Mouse (Mus musculus): ENCODE results near the gene Myzap.

Gene Myzap

GRCm38 (mm10) chr9:71544831-71545230, 47.3 kb downstream of the Myzap start:
- no peak for DNase-seq (ENCODE audit: low read depth, low spot score)

- peak; percentile 9 for DNase-seq (ENCODE audit: low read depth, low spot score)
Measured at GRCm38 (mm10) chr9:71543443-71544222, 48.5 kb downstream of the Myzap start.

DNA sequence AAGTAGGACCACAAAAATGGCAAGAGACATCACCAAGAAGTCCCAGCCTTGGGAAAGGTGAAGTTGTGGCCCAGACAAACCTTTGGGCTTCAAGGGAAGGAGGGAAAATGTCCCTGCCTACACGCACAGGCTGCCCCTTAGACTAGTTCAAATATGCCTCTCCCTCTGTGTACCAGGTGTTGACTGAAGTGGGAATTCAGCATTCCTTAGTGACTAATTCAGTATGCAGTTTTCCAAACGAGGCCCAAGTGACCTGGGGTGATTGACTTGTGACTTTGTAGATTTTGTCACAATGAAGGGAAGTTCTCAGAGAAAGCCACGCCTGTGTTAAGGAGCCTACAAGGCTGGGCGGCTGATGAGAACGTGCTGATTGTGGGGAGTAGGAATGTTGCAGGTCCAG, 49.9 kb downstream of the Myzap start:
- DNase-seq (ENCODE audit: low read depth, low spot score) = no peak

DNA sequence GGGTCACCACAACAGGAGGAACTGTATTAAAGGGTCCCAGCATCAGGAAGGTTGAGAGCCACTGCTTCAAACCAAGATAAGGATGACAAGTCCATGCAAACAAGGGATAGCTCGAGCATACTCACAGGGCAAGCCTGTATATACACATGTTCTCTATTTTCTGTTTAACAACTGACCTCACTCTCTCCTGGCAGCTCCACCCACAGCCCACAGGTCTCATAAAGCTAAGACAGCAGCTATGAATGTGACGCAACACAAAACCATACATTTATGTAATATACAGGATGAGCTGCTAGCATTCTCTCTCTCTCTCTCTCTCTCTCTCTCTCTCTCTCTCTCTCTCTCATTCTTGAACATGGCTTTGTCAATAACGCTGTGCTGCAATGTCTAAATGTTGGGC, 51.4 kb downstream of the Myzap start:
- no peak for DNase-seq (ENCODE audit: low read depth, low spot score)

DNA sequence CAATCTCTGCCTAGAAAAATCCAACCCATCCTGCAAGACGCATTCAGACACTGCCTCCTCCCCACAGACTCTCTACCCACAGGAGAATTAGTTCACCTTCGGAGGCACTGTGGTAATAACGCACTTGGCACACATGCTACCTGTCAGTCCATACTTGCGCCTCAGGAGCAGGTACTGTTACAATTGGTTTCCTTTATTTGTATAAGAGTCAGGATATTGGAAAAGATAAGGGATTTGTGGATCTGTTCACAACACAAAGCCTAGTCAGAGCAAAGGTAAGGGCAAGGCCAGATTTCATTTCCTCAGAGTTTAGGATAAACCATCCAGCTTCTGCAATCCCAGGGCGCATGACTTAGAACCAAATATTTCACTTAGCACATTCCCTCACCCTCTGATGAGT, 56.4 kb downstream of the Myzap start:
- no peak for DNase-seq (ENCODE audit: low read depth, low spot score)

GRCm38 (mm10) chr9:71535036-71535435, 57.1 kb downstream of the Myzap start:
- DNase-seq (ENCODE audit: low read depth, low spot score) = no peak

GRCm38 (mm10) chr9:71529960-71530359, 62.2 kb downstream of the Myzap start:
- DNase-seq (ENCODE audit: low read depth, low spot score) = no peak

DNA sequence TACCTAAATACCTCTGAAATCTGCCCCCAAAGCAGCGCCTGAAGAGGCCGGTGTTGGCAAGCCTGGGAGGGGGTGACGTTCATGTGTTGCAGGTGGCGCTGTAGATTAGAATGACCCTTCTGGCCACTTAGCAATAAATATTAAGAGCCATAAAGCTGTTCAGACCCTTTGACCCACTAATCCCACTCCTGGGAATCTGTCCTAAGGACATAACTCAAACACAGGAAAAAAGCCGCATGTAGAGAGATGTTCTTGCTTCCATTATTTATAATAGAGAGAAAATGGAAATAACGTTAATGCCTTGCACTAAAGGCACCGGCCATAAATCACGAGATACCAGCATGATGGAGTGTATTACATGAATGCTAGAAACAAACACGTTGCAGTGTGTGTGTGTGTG, 64.7 kb downstream of the Myzap start:
- no peak for DNase-seq (ENCODE audit: low read depth, low spot score)

DNA sequence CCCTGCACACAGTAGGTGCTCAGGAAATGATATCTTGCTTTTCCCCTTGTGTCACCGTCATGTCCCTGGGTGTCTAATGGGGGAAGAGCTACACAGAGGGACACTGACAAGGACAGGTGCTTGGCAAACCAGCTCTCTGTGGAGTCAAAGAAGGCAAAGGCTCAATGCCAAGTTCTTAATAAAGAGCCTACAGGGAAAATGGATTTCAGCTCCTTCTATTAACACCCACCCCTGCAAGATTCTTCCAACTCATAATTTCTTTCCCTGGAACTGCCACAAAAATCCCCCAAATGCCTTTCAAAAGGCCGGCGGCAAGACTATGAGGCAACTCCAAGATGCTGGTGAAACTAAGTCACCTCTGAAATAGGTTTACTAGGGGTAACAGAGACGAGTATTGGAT, 68.3 kb downstream of the Myzap start:
- no peak for DNase-seq (ENCODE audit: low read depth, low spot score)

DNA sequence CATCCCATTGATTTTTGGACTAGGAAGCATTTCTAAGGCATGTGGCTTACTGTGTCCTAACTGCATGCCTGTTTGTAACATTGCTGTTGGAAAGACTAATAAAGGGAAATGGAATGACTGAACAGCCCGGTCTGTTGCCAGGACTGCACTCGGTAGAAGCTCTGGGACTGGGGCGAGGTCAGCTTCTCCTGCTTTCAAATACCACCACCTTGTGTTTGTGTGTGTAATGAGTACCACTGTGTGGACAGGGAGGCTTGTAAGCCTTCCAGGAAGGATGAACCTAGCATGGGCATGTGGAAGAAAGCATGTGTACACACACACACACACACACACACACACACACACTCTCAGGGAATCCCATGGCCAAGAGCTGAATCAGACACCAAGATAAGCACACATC, 72.3 kb downstream of the Myzap start:
- no peak for DNase-seq (ENCODE audit: low read depth, low spot score)

DNA sequence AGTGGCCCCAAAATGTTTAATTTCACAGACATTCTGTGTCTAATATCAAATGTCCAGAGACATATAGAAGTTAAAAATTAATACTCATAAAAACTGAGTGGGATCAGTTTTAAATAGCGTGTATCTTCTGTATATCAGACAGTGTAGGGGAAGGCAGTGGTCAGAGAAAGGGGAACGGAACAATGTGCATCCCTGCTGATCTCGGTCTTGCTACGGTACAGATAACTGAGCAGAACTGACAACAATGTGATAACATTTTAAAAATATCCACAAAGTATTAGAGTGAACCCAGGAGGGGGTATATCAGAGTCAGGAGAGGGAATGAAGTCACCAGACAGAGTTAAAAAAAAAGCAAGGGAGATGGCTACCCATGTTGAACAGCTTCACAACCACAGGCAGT, 74.7 kb downstream of the Myzap start:
- DNase-seq (ENCODE audit: low read depth, low spot score) = no peak

DNA sequence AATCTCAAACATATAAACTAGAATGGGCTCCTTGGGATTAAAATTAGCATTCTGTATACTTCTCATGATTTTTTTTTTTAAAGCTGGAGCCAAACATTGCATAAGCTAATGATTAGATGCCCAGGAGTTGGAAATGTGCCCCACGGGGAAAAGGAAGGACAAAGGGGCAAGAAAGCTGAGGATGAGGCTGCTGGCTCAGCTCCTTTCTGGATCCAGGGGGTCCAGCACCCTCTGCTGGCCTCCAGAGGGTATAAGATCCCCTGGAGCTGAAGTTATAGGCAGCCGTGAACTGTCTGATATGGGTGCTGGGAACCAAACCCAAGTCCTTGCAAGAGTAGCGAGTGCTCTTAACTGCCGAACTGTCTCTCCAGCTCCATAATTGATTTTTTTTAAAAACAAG, 76.3 kb downstream of the Myzap start:
- no peak for DNase-seq (ENCODE audit: low read depth, low spot score)

DNA sequence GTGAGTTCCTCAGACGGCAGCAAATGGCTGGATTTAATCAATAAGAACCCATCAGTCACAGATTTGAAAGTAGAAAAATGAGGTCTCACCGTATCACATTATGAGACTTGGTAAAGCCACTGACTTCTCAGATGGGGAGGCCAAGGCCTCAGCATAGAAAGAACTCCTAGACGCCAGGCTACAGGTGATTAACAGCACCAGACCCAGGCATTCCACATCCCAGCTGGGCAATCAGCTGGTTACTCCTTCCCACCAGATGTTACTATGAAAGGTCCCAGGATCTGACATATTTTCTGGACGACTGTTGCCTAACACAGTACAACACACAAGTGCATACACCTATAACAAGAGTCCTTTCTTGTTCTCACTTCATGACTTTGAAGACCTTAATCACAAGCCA, 78.6 kb downstream of the Myzap start:
- DNase-seq (ENCODE audit: low read depth, low spot score) = no peak

GRCm38 (mm10) chr9:71512899-71513298, 79.3 kb downstream of the Myzap start:
- DNase-seq (ENCODE audit: low read depth, low spot score) = no peak

GRCm38 (mm10) chr9:71498391-71499182, 93.6 kb downstream of the Myzap start:
- DNase-seq (ENCODE audit: low read depth, low spot score) = no peak

GRCm38 (mm10) chr9:71496637-71497036, 95.5 kb downstream of the Myzap start:
- DNase-seq (ENCODE audit: low read depth, low spot score) = no peak

- DNase-seq (ENCODE audit: low read depth, low spot score) = no peak
Measured at GRCm38 (mm10) chr9:71493771-71494170, 98.4 kb downstream of the Myzap start.

DNA sequence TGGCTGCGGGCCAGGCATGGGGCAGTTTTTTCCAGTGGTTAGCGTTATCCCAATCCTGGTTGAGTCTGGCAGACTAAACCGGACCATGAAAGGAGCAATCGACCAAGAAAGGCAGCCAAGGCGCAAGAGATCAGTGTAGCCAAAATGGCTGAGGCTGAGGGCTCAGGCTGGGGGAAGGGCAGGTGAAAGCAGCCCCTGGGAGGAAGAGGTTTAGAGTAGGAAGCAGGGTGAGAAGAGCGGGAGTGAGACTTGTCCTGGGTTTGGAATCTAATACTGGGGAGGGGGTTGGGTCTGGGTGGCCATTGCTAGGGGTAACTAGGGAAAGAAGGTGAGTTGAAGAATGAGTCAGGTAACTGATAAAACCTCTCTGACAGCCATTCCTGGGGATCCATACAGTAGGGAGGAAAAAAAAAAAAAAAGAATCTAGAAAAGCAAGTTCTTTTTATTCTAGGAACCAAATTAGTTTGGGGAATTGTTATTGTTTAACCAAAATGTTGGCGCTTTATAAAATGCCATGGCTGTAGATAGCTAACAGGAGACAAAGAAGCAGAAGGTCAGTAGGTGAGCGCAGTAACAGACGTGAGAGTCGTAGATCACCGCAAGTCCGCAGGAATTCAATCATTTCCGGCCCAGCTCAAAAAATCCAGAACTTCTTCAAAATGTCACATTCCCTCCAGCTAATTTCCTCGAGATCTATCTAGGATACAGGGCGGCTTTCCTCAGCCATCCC, 99.7 kb downstream of the Myzap start:
- no peak for DNase-seq (ENCODE audit: low read depth, low spot score)

GRCm38 (mm10) chr9:71490076-71490475, 102.1 kb downstream of the Myzap start:
- DNase-seq (ENCODE audit: low read depth, low spot score) = no peak

- DNase-seq (ENCODE audit: low read depth, low spot score) = no peak
Measured at GRCm38 (mm10) chr9:71486127-71486526, 106.0 kb downstream of the Myzap start.

GRCm38 (mm10) chr9:71485475-71486094, 106.6 kb downstream of the Myzap start, which contains the start of gene Polr2m:
Gene Polr2m (minus strand): TSS chr9:71485935.
- DNase-seq (ENCODE audit: low read depth, low spot score) = peak; percentile 68

All from c-Kit-negative CD71-positive TER-119-positive erythroid progenitor cells, embryonic 14.5 days (primary cell).